Mouse (Mus musculus): ENCODE data around the gene Gm38655.

- TF ChIP-seq CTCF (IDR thresholded peaks at IDR 0.05; ENCODE audit: low read depth) (no peak), EP300 (IDR thresholded peaks at IDR 0.05; ENCODE audit: low read depth) (no peak)
These were observed 2.7 kb downstream of the Gm38655 start for GRCm38 (mm10) chr17:25172558-25172957.
